Mouse (Mus musculus): ENCODE measurements around the gene Prkab2. TPM values are rescaled to one million over a fixed set of nuclear protein-coding genes. Genes with fewer than 3 reads are reported as not detected.

The Prkab2 gene
- total and polyA plus RNA-seq, 2 experiments from 2014 or later: 18.1 to 24.5 TPM

- TF ChIP-seq CTCF (IDR thresholded peaks at IDR 0.05; ENCODE audit: low read depth): no peak
- WGBS: 68% methylated on average over 8 of the region's 8 CpGs
Observed at GRCm38 (mm10) chr3:97661206-97661605, 3.2 kb downstream of the Prkab2 start.

GRCm38 (mm10) chr3:97665525-97665924 is 7.5 kb downstream of the Prkab2 start:
- peaks cover 69% of the 10 kb centered on the region for H3K36me3 ChIP-seq (ENCODE audit: insufficient read depth)
- no peaks in the 10 kb centered on the region for H3K27me3 ChIP-seq (ENCODE audit: insufficient read depth, low read length)
- no peaks in the 10 kb centered on the region for H3K9me3 ChIP-seq (ENCODE audit: low read length)
- DNase-seq (no peak), ATAC-seq (no peak)
- TF ChIP-seq CTCF (IDR thresholded peaks at IDR 0.05; ENCODE audit: low read depth): no peak
- H3K27ac ChIP-seq (ENCODE audit: low read depth, low read length): no peak overlapping the region
- no peak overlapping the region for H3K4me3 ChIP-seq (ENCODE audit: low read depth, low read length)
- no peaks in the 10 kb centered on the region for H3K4me1 ChIP-seq (ENCODE audit: insufficient read depth)
- H3K9ac ChIP-seq: no peak overlapping the region
- 90% methylated on average over 9 of the region's 9 CpGs for WGBS
- no peak overlapping the region for H3K4me2 ChIP-seq (ENCODE audit: low read depth)

More at GRCm38 (mm10) chr3:97661206-97661605, 3.2 kb downstream of the Prkab2 start:
- no peak overlapping the region for H3K27ac ChIP-seq (ENCODE audit: low read depth, low read length)
- H3K4me2 ChIP-seq (ENCODE audit: low read depth): no peak overlapping the region
- peaks cover 8% of the 10 kb centered on the region; the same call in 1 of the 2 replicates for H3K4me1 ChIP-seq (ENCODE audit: insufficient read depth)
- no peak overlapping the region for H3K9ac ChIP-seq
- no peak for ATAC-seq
- H3K36me3 ChIP-seq (ENCODE audit: insufficient read depth): peaks cover 32% of the 10 kb centered on the region
- H3K4me3 ChIP-seq (ENCODE audit: low read depth, low read length): no peak overlapping the region
- no peak for DNase-seq
- H3K27me3 ChIP-seq (ENCODE audit: insufficient read depth, low read length): no peaks in the 10 kb centered on the region
- H3K9me3 ChIP-seq (ENCODE audit: low read length): no peaks in the 10 kb centered on the region

DNA sequence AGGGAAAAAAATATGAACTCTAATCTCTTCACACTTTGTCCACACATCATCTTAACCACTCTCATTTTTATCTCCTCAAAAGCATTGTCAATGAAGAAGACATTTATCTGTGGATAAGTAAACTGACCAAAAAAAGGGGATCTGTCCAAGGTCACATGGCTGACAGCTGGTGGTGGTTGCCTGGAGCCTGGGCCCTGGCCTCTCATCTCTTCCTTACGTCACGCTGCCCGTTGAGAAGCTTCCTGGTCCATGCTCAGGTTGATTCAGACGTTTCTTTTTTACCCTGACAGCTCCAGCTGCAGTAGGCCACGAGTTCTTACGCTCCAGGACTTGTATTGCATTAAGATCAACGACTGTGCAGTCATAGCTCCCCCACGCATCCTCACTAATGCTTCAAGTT is 8.2 kb downstream of the Prkab2 start:
- Histone ChIP-seq H3K9me3 (ENCODE audit: low read length) (no peaks in the 10 kb centered on the region), H3K4me1 (ENCODE audit: insufficient read depth) (no peaks in the 10 kb centered on the region), H3K4me2 (ENCODE audit: low read depth) (no peak overlapping the region), H3K9ac (no peak overlapping the region), H3K4me3 (ENCODE audit: low read depth, low read length) (no peak overlapping the region), H3K36me3 (ENCODE audit: insufficient read depth) (peaks cover 72% of the 10 kb centered on the region), H3K27ac (ENCODE audit: low read depth, low read length) (no peak overlapping the region), H3K27me3 (ENCODE audit: insufficient read depth, low read length) (no peaks in the 10 kb centered on the region)
- TF ChIP-seq CTCF (IDR thresholded peaks at IDR 0.05; ENCODE audit: low read depth): no peak
- WGBS: 85% methylated on average over 8 of the region's 8 CpGs
- ATAC-seq (no peak), DNase-seq (no peak)

DNA sequence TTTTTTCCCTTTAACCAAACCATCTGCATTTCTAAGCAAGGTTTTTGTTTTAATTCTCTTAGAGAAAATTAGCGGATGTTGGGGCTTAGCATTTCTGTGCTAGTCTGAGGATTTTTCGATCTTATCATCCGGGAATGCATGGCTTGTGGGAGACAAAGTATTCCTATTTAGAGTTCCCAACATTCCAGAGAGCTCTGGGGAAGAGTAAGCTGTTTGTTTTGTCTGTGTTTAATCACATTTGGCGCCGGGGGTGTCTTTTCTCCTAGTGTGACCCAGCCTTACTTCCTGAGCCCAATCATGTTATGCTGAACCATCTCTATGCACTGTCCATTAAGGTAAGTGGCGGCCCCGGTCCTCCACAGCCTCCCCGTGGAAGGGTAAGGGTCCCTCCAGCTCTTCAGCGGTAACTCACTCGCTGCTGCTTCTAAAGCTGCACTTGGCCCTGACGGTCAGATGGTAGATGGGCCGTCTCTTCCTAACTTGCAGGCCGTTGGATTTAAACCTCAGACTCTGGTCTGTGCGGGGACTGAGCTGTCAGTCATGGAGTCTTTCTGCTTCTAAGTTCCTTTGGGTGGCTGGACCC is 9.2 kb downstream of the Prkab2 start:
- peaks cover 79% of the 10 kb centered on the region for H3K36me3 ChIP-seq (ENCODE audit: insufficient read depth)
- 87% methylated on average over 14 of the region's 14 CpGs for WGBS
- no peak for TF ChIP-seq CTCF (IDR thresholded peaks at IDR 0.05; ENCODE audit: low read depth)
- no peak overlapping the region for H3K27ac ChIP-seq (ENCODE audit: low read depth, low read length)
- H3K4me1 ChIP-seq (ENCODE audit: insufficient read depth): no peaks in the 10 kb centered on the region
- H3K4me2 ChIP-seq (ENCODE audit: low read depth): no peak overlapping the region
- H3K27me3 ChIP-seq (ENCODE audit: insufficient read depth, low read length): no peaks in the 10 kb centered on the region
- H3K9me3 ChIP-seq (ENCODE audit: low read length): no peaks in the 10 kb centered on the region
- no peak overlapping the region for H3K9ac ChIP-seq
- no peak overlapping the region for H3K4me3 ChIP-seq (ENCODE audit: low read depth, low read length)
- ATAC-seq (no peak), DNase-seq (no peak)

DNA sequence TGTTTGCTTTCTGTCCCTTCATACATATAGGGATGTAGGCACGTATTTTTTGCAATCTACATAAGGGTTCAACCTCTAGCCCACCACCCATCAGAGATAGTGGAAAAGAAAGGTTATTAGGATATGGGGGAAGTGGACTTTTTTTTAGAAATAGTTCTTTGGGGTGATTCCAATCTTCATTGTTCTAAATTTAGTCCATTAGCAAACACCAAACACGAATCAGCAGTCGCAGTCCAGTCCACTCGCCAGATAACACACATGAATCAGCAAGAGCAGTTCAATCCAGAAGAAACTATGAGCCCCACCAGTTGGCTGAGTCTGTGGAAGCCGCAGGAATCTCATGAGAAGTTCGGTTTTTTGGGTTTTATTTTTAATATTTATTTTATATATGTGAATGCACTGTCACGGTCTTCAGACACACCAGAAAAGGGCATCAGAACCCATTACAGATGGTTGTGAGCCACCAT is 16.7 kb downstream of the Prkab2 start, which contains the start of gene Gm17651:
Gm17651 (minus strand) TSS at position 51 of the 467 bp plus-strand sequence.
- Histone ChIP-seq H3K9me3 (ENCODE audit: low read length) (no peaks in the 10 kb centered on the region), H3K9ac (no peak within 1 kb of the TSS), H3K4me1 (ENCODE audit: insufficient read depth) (no peaks in the 10 kb centered on the region), H3K27me3 (ENCODE audit: insufficient read depth, low read length) (no peaks in the 10 kb centered on the region), H3K4me2 (ENCODE audit: low read depth) (no peak within 1 kb of the TSS), H3K27ac (ENCODE audit: low read depth, low read length) (no peak within 1 kb of the TSS), H3K4me3 (ENCODE audit: low read depth, low read length) (no peak within 1 kb of the TSS), H3K36me3 (ENCODE audit: insufficient read depth) (peaks cover 18% of the 10 kb centered on the region)
- DNase-seq (no peak), ATAC-seq (no peak)
- WGBS: 89% methylated on average over 7 of the region's 7 CpGs
- TF ChIP-seq CTCF (IDR thresholded peaks at IDR 0.05; ENCODE audit: low read depth): no peak

- no peak overlapping the region for H3K9ac ChIP-seq
Observed at GRCm38 (mm10) chr3:97676126-97676525, 18.1 kb downstream of the Prkab2 start.

DNA sequence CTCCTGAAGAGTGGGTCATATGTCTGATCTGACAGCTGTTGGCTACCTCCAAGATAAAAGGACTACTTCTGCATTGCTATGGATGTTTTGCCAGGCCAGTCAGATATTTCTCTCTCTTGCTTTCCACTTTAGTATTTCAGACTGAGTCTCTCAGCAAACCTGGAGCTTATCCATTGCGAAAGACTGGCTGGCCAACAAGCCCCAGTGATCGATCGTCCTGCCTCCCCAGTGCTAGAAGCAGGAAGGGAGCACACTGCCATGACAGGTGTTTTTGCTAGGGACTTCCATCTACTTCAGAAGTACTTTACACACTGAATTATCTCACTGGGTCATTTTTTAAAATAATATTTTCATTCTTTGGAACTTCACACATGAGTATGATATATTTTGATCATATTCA is 20.4 kb downstream of the Prkab2 start:
- Histone ChIP-seq H3K4me1 (ENCODE audit: insufficient read depth) (no peaks in the 10 kb centered on the region), H3K4me2 (ENCODE audit: low read depth) (no peak overlapping the region), H3K9ac (no peak overlapping the region), H3K36me3 (ENCODE audit: insufficient read depth) (no peaks in the 10 kb centered on the region), H3K4me3 (ENCODE audit: low read depth, low read length) (no peak overlapping the region), H3K27me3 (ENCODE audit: insufficient read depth, low read length) (no peaks in the 10 kb centered on the region), H3K9me3 (ENCODE audit: low read length) (no peaks in the 10 kb centered on the region), H3K27ac (ENCODE audit: low read depth, low read length) (no peak overlapping the region)
- TF ChIP-seq CTCF (IDR thresholded peaks at IDR 0.05; ENCODE audit: low read depth): no peak
- ATAC-seq (no peak), DNase-seq (no peak)
- WGBS: 96% methylated on average over 3 of the region's 3 CpGs

More at GRCm38 (mm10) chr3:97676126-97676525, 18.1 kb downstream of the Prkab2 start:
- DNase-seq: no peak
- Histone ChIP-seq H3K27ac (ENCODE audit: low read depth, low read length) (no peak overlapping the region), H3K36me3 (ENCODE audit: insufficient read depth) (peaks cover 9% of the 10 kb centered on the region; the same call in 1 of the 2 replicates), H3K4me1 (ENCODE audit: insufficient read depth) (no peaks in the 10 kb centered on the region), H3K4me3 (ENCODE audit: low read depth, low read length) (no peak overlapping the region), H3K9me3 (ENCODE audit: low read length) (no peaks in the 10 kb centered on the region), H3K27me3 (ENCODE audit: insufficient read depth, low read length) (no peaks in the 10 kb centered on the region), H3K4me2 (ENCODE audit: low read depth) (no peak overlapping the region)
- 95% methylated on average over 3 of the region's 3 CpGs for WGBS
- no peak for ATAC-seq
- no peak for TF ChIP-seq CTCF (IDR thresholded peaks at IDR 0.05; ENCODE audit: low read depth)

All from forebrain, postnatal 0 days (tissue).